Mouse (Mus musculus) urinary bladder, adult 18-20 months (tissue): Measurements from ENCODE around the gene Gm36079.
"Not testable (repeated sequence)": the region's sequence is repeated elsewhere in the genome, so short reads cannot be mapped to it uniquely, and the experiment has no call there.

ENCODE experiments used
- DNase-seq, 2 experiments: peaks; one replicate each; pipeline ENCODE4 v3.0.0; 2022; ENCODE audit warnings: low spot score in 2 of 2, mixed read lengths in 2 of 2

The Gm36079 gene

DNA sequence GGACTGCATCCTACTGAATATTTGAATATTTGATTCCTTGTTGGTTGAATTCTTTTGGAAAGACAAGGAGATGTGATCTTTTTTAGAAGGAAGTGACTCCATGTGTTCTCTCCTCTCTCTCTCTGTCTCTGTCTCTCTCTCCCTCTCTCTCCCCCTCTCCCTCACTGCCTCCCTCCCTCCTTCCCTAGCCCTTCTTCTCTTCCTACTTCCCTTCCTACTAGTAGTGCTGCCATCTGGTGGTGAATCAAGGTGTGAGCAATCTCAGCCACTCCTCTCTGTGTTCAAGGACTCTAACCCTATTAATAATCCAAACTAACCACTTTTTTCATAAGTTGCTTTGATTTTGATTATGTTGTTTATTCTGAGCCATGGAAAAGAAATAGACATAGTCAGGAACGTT is 5.3 kb downstream of the Gm36079 start:
- not testable (repeated sequence) for DNase-seq

DNA sequence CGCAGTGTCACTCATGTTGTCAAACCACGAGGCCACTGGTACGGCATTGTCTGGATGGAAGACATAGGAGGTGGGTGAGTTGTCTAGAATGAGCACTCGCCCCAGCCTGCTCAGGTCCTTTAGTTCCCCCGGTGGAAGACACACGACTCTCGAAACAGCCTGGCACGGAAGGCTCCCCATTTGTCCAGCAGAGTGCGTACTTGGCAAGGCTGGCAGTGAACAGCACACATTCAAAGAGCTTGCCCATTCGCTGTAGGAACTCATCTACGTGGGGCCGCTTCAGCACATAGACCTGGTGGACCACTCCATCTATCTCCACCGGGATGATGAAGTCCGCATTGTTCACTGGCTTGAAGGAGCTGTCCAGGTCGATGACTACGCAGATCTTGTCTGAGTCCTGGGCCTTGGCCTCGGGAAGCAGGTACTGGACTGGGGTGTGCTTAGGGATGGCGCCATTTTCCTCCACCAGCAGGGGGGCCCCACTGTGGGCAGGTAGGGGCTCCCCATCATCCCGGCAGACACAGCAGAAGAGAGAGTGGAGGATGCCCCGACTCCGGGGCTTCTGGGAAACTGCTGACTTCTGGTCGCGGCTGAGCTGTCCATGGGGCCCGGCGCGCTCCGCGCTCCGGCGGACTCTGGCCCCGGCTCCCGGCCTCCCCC is 11.3 kb downstream of the Gm36079 start:
- not testable (repeated sequence) for DNase-seq

DNA sequence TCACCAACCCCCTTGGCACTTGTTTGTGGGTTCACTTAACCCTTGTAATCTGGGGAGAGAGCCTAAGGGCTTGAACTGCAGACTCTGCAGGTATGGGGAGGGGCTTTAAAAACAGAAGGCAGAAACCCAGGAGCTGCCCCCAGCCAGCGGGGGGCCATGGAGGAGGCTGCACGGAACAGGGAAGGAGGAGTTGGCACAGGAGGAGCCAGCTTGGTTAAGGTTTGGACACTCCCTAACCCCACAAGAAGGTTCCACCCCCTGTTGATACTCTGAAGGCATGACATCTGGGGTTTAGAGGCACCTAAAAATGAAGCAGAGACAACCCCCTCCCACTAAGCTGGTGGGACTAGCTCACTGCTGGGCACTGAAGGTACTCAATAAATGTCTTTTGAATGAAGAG is 12.8 kb downstream of the Gm36079 start:
- DNase-seq = not testable (repeated sequence)

DNA sequence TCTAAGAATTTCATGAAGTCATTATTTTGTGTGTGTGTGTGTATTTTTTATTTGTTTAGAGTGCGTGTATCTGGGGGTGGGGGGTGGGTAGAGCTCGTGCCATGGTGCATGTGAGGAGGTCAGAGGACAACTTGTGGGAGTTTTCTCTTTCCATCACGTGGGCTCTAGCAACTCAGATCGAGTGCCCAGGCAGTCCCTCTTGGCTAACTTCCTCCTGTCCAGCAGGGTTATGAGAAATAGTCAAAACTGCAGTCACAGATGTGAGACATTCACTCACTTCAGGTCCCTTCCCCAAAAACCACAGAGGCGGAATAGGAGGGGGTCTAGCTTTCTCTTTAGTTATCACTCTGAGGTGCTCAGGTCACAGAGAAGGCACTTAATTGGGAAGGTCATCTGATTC is 13.3 kb downstream of the Gm36079 start:
- DNase-seq = not testable (repeated sequence)

DNA sequence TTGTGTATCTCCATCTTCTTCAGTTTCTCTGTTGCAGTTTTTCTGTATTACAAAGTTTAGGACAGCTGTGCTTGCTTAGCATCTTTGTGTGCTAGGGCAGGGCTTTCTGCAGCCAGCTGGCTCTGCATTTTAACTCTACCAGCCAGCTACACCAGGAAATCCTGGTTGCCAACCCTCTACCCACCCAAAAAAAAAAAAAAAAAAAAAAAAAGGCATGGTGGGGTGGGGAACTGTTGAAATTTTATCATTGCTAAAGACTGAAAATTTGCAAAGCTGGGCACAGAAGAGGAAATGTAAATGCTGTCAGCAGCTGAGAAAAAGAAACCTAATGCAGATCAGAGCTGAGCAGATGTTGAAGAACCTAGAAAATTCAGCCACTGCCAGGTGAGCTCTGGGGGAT is 16.7 kb downstream of the Gm36079 start:
- not testable (repeated sequence) for DNase-seq

DNA sequence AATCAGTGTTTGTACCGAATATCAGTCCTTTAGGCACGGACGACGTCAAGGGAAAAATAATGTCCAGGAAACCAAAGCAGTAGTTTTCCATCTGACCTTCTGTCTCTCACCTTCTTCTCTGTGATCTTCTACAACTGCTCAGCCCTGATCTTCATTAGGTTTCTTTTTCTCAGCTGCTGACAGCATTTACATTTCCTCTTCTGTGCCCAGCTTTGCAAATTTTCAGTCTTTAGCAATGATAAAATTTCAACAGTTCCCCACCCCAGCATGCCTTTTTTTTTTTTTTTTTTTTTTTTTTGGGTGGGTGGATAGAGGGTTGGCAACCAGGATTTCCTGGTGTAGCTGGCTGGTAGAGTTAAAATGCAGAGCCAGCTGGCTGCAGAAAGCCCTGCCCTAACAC is 27.6 kb downstream of the Gm36079 start:
- not testable (repeated sequence) for DNase-seq

DNA sequence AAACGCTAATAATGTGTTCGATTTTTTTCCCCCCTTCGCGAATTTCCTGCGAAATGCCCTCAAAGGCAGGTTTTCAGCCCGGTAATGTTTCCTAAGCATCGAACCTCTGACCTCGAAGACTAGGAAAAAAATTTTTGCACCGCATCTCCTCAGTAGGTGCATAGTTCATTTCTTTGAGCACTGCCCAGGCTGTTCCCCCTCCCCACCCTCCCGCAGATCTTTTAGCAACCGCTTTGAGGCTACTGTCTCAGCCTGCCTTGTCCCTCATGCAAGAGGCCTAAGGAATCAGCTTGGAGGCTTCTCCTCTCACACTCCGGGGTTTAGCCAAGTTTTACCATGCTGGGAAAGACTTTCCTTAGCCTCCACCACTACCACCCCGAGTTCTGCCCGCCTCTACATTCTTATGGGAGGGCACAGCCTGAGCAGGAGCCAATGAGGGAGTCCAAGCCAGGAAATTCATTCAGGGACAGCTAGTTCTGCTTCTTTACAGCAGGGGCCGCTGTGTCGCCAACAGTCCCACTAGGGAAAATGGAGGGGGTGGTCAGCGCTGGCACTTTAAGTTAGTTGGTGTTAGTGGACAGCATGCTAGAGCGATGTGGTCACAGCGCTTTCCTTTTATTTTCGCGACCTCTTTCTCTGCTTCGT is 28.2 kb downstream of the Gm36079 start:
- not testable (repeated sequence) for DNase-seq

DNA sequence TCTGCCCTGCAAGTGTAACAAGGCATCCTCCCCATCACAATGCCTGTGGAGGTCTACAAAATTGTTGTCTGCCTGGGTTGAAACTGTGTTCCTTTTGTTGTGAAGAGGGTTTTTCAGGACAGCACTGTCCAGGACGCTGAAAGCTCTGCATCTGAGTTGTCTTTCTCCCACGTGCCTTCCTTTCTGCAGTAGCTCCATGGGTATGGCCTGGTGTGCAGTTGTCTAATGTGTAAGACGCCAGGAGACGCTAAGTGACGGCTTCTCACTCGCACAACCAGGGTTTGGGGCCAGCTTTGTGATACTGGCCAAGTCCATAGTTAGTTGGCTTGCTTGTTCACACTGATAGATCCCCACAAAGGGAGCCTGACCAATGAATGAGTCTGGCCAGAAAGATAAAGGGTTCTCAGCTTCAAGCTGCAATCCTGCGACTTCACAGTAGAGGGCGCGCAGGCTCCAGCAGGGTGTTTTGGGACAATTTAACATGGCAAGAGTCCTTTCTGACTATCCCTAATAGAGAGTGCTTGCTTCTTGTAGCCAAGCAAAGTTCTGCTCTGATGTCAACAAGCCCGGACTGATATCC is 34.8 kb downstream of the Gm36079 start:
- DNase-seq = not testable (repeated sequence)

DNA sequence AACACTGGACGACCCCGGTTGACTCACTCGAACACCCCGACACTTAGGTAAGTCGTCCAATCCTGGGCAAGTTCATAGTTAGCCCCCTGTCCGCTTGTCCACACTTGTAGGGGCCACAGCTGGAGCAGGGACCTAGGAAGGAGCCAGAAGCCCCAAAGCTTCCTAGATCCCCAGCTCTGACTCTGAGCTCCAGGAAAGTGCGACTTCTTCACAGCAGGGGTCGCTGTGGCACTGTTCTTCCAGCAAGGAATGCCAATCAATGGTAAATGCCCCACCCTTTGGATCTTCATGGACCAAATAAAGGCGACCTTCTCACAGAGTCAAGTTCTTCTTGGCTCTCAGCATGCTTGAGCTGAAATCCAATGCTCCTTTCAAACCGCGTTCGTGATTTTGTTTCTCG is 35.5 kb downstream of the Gm36079 start:
- not testable (repeated sequence) for DNase-seq
